Mouse (Mus musculus): Measurements from ENCODE around the gene Upb1. TPM values are rescaled to one million over a fixed set of nuclear protein-coding genes. Genes with fewer than 3 reads are reported as not detected.
"Not testable (repeated sequence)": the region's sequence is repeated elsewhere in the genome, so short reads cannot be mapped to it uniquely, and the experiment has no call there.

Gene Upb1
- polyA plus RNA-seq, 2 experiments from 2014 or later: 1.0 TPM; not detected in 1

GRCm38 (mm10) chr10:75456061-75456831 lies 55.3 kb downstream of the Upb1 start:
- ATAC-seq: not testable (repeated sequence)

- no peak for ATAC-seq
Measured at GRCm38 (mm10) chr10:75457852-75458251, 56.9 kb downstream of the Upb1 start.

- ATAC-seq: no peak
Measured at GRCm38 (mm10) chr10:75458329-75458728, 57.4 kb downstream of the Upb1 start.

- no peak for ATAC-seq
Measured at GRCm38 (mm10) chr10:75462728-75463127, 61.8 kb downstream of the Upb1 start.

GRCm38 (mm10) chr10:75465781-75466550 lies 65.1 kb downstream of the Upb1 start:
- ATAC-seq: no peak

- ATAC-seq: no peak
Measured at GRCm38 (mm10) chr10:75473411-75473810, 72.5 kb downstream of the Upb1 start.

- ATAC-seq: no peak
Measured at GRCm38 (mm10) chr10:75474571-75474970, 73.7 kb downstream of the Upb1 start.

- not testable (repeated sequence) for ATAC-seq
Measured at GRCm38 (mm10) chr10:75475139-75475850, 74.4 kb downstream of the Upb1 start.

GRCm38 (mm10) chr10:75477034-75477433 lies 76.1 kb downstream of the Upb1 start:
- no peak for ATAC-seq

GRCm38 (mm10) chr10:75479955-75480354 lies 79.0 kb downstream of the Upb1 start:
- no peak for ATAC-seq

GRCm38 (mm10) chr10:75481703-75482102 lies 80.8 kb downstream of the Upb1 start:
- no peak for ATAC-seq

GRCm38 (mm10) chr10:75482271-75482670 lies 81.4 kb downstream of the Upb1 start:
- ATAC-seq: no peak

- ATAC-seq: no peak
Measured at GRCm38 (mm10) chr10:75482919-75483483, 82.1 kb downstream of the Upb1 start.

- no peak for ATAC-seq
Measured at GRCm38 (mm10) chr10:75484066-75484465, 83.2 kb downstream of the Upb1 start.

GRCm38 (mm10) chr10:75484767-75485166 lies 83.9 kb downstream of the Upb1 start:
- ATAC-seq: no peak

GRCm38 (mm10) chr10:75486086-75486979 lies 85.4 kb downstream of the Upb1 start:
- peak; percentile 46 for ATAC-seq

GRCm38 (mm10) chr10:75487131-75487530 lies 86.2 kb downstream of the Upb1 start:
- ATAC-seq: no peak

- no peak for ATAC-seq
Measured at GRCm38 (mm10) chr10:75489522-75489921, 88.6 kb downstream of the Upb1 start.

- no peak for ATAC-seq
Measured at GRCm38 (mm10) chr10:75490731-75491130, 89.8 kb downstream of the Upb1 start.
